Mouse (Mus musculus) embryonic facial prominence, embryonic 15.5 days (tissue): Measurements from ENCODE around the gene Scyl2. TPM values are rescaled to one million over a fixed set of nuclear protein-coding genes. Genes with fewer than 3 reads are reported as not detected.

ENCODE experiments used
- ATAC-seq: fragments of 200-750 bp; cut with Nextera tagmentation; 2 replicates; pipeline ENCODE4 v1.8.0; 2017; ENCODE audit warnings: low read depth, moderate TSS enrichment; ENCODE audit not compliant: insufficient number of reproducible peaks, low FRiP score, low TSS enrichment
- H3K27ac ChIP-seq: fragments of 300-500 bp; sonication (generic); replicated peaks from 2 replicates; pipeline ENCODE4 v1.5.1; 2015; ENCODE audit warnings: mild to moderate bottlenecking, inconsistent platforms
- H3K27me3 ChIP-seq: fragments of 300-500 bp; sonication (generic); 2 replicates; pipeline ENCODE4 v1.6.1; 2015; ENCODE audit warnings: inconsistent platforms
- H3K36me3 ChIP-seq: fragments of 300-500 bp; sonication (generic); 2 replicates; pipeline ENCODE4 v1.6.1; 2015; ENCODE audit warnings: mild to moderate bottlenecking, inconsistent platforms
- H3K4me1 ChIP-seq: fragments of 300-500 bp; sonication (generic); 2 replicates; pipeline ENCODE4 v1.6.1; 2015; ENCODE audit warnings: inconsistent platforms
- H3K4me2 ChIP-seq: fragments of 300-500 bp; sonication (generic); replicated peaks from 2 replicates; pipeline ENCODE4 v1.6.1; 2015; ENCODE audit warnings: mild to moderate bottlenecking, inconsistent platforms
- H3K4me3 ChIP-seq: fragments of 300-500 bp; sonication (generic); replicated peaks from 2 replicates; pipeline ENCODE4 v1.5.1; 2015; ENCODE audit warnings: mild to moderate bottlenecking, inconsistent platforms
- H3K9ac ChIP-seq: fragments of 300-500 bp; sonication (generic); 2 replicates; pipeline ENCODE4 v1.6.1; 2015; ENCODE audit warnings: inconsistent platforms
- H3K9me3 ChIP-seq: fragments of 300-500 bp; sonication (generic); replicated peaks from 2 replicates; pipeline ENCODE4 v1.6.1; 2016; ENCODE audit warnings: inconsistent platforms
- WGBS: fragments of 180-500 bp; shearing (Covaris S2); methylation state at CpG from one replicate; pipeline ENCODE4 v1.1.7; 2015; 5-methylcytosine and 5-hydroxymethylcytosine counted together
- polyA plus RNA-seq: library from polyadenylated mRNA; unstranded; fragments of >200 nt; fragmentation: Nextera tagmentation; extraction: Ambion mirVana; gene quantifications from 2 replicates; pipeline ENCODE4 v1.2.1, GENCODE M21; 2015

Gene Scyl2
- 6.5 and 7.5 TPM in 2 replicates for polyA plus RNA-seq

DNA sequence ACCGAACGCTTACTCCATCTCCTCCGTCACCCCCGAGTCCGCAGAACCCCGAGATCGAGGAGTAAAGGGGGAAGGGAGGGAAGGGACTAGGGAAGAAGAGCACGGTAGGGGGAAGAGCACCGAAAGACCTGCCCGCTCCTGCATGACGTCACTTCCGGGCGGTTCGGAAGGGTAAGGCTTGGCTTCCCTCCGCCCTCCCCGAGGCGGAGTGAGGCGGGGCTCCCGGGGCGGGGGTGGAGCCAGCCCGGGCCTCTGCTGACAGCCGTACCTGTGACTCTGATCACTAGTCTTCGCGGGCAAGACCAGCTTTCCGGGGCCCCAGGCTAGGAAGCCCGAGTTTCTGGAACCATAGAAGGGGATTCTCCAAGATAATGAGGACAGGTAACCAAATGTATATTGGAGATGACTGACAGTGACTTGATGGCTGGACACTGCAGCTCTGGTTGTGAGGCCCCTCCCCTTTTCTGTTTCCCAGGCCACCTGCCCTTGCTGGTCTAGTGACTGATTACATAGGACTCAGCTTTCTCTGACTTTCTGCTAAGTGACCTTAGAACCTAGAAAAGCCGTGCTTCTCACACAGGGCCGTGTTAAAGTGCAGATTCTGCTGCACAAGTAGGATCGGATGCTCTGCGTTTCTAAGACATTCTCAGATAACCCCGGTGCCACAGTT, at the start of gene Scyl2:
Scyl2 (minus strand) TSS at position 147 of the 670 bp plus-strand sequence.
- Histone ChIP-seq H3K4me3 (peak within 1 kb of the TSS; percentile 99), H3K4me2 (peak within 1 kb of the TSS; percentile 65), H3K36me3 (no peaks in the 10 kb centered on the region; the same call in 1 of the 2 replicates), H3K27ac (peak within 1 kb of the TSS; percentile 60; the same call in 1 of the 2 replicates), H3K27me3 (no peaks in the 10 kb centered on the region), H3K9ac (peak within 1 kb of the TSS; percentile 97), H3K9me3 (no peaks in the 10 kb centered on the region), H3K4me1 (peaks cover 5% of the 10 kb centered on the region; the same call in 1 of the 2 replicates)
- 4% methylated on average over 31 of the region's 31 CpGs for WGBS
- ATAC-seq: peak; percentile 98

DNA sequence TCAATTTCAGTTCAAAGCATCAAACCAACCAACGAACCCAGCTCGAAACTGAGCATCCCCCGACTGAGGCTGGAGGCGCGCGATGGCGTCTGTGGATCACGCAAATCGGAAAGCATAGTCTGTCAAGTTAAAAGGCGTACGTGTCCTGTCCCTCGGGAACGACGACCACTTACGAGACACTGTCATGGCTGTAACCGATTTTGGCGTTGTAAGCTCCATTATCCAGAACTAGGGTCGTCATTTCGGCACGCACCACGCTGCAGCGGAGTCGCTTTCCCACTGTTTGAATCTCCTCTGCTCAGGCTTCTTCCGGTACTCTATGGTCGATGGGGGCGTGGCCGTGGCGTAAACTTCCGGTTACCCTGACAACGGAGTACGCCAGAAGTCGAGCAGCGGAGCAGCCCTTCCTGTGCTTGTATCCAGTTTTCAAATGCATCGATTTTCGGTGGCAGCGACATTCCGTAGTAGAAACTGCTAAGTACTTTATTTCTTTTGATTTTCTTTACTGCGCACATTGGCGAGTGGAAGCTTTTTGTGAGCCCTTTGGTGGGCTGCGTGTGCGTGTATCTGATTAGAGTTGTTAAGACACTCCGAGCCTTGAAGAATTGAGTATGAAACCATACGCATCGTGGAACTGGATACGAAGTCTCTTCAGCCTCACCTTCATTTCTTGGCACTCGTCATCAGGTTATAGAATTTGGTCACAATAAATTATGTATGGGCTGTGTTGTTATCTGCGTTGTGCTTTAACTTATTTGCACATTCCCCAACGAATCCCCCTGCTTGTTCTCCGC, 46.1 kb upstream of the Scyl2 start, which contains the start of gene Actr6:
Actr6 (minus strand) TSS at position 295 of the 794 bp plus-strand sequence.
- Histone ChIP-seq H3K36me3 (no peaks in the 10 kb centered on the region; the same call in 1 of the 2 replicates), H3K4me3 (peak within 1 kb of the TSS; percentile 78), H3K4me1 (peaks cover 11% of the 10 kb centered on the region), H3K27me3 (no peaks in the 10 kb centered on the region), H3K9ac (peak within 1 kb of the TSS; percentile 63), H3K27ac (peak within 1 kb of the TSS; percentile 71), H3K4me2 (peak within 1 kb of the TSS; percentile 71), H3K9me3 (no peaks in the 10 kb centered on the region)
- ATAC-seq: peak; percentile 93
- under 1% methylated on average over 49 of the region's 49 CpGs for WGBS

DNA sequence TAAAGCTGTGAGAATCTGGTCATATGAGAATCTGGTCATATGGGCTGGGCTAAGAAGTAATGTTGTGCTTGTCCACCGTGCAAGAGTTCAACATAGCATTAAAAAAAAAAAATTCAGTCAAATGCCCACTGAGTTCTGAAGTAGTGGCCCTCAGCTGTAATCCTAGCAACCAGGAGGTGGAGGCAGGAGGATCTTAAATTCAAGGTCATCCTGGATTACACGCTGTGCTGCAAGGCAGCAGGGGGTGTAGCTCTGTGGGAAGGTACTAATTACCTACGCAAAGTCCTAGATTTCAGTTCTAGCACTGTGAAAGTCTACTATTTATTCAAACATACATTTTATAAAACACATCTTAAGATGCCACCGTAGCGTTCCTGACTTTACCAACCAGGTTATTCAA, 45.3 kb upstream of the Scyl2 start:
- Histone ChIP-seq H3K27ac (0 out of 2 replicates have a peak overlapping the region, but pooled peaks have one; percentile 71), H3K9me3 (no peaks in the 10 kb centered on the region), H3K4me1 (peaks cover 11% of the 10 kb centered on the region), H3K36me3 (no peaks in the 10 kb centered on the region; the same call in 1 of the 2 replicates), H3K27me3 (no peaks in the 10 kb centered on the region), H3K4me2 (peak overlapping the region; percentile 71), H3K9ac (peak overlapping the region; percentile 63), H3K4me3 (peak overlapping the region; percentile 78)
- no peak for ATAC-seq
- WGBS: 9% methylated on average over 5 of the region's 5 CpGs

DNA sequence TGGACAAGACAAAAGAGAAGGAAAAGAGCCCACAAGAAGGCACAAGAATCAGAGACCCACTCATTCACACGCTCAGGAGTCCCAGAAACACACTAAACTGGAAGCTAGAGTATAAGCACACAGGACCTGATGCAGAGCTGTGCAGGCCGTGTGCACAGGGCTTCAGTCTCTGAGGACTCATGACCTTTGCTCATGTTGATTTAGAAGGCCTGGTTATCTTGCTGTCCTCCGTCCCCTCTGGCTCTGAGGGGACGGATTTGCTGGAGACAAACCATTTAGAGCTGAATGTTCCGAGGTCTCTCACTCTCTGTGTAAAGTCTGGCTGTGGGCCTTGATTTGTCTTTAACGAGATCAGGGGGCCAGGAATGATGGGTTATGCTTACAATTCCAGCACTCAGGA, 44.3 kb upstream of the Scyl2 start:
- Histone ChIP-seq H3K27me3 (no peaks in the 10 kb centered on the region), H3K9me3 (no peaks in the 10 kb centered on the region), H3K4me2 (no peak overlapping the region), H3K4me3 (no peak overlapping the region), H3K4me1 (peaks cover 11% of the 10 kb centered on the region), H3K27ac (no peak overlapping the region), H3K36me3 (no peaks in the 10 kb centered on the region; the same call in 1 of the 2 replicates), H3K9ac (no peak overlapping the region)
- 83% methylated on average over 6 of the region's 6 CpGs for WGBS
- no peak for ATAC-seq

DNA sequence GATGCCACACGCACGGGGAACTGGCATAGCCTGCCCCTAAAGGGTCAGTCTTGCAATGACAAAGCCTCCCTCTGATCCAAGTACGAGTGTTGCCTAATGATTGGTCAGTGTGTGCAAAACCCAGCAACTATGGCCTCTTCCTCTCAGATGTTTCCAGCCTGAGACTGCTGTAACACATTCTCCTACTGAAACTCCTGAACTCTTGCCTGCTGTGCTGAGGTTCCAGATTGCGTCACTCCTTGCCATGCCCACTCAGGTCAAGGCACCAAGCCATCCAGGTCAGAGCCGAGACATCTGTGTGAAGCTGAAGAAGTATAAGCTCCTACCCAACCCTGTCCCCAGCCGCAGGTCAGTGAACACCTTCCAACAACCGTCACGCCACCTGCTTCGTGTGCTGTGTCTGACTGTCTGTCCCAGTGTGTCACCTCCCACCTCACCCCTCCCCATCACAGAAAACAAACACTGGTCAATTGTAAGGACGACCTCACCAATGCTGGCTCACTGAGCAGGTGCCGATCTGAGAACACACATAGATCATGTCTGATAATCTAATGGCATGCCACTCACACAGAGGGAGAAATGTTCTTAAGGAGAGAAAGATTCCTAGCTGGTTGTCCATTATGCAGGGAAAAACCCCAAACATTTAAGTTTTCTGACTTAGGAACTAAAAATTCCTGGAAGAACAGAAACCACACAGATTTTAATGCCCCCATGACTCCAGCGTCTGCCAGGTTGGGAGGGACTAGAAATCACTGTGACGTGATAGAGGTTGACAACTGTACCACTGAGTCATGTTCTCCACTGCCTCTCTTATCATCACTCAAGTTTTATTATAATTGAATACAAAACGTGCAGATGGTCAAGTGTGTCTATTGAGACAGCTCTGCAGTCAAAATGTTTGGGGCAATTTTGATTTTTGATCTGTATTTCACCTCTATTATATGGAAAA, 36.4 kb upstream of the Scyl2 start:
- Histone ChIP-seq H3K27me3 (no peaks in the 10 kb centered on the region), H3K9ac (no peak overlapping the region), H3K27ac (no peak overlapping the region), H3K4me1 (no peaks in the 10 kb centered on the region), H3K36me3 (peaks cover 29% of the 10 kb centered on the region), H3K4me3 (no peak overlapping the region), H3K9me3 (no peaks in the 10 kb centered on the region), H3K4me2 (no peak overlapping the region)
- no peak for ATAC-seq
- 89% methylated on average over 14 of the region's 14 CpGs for WGBS

DNA sequence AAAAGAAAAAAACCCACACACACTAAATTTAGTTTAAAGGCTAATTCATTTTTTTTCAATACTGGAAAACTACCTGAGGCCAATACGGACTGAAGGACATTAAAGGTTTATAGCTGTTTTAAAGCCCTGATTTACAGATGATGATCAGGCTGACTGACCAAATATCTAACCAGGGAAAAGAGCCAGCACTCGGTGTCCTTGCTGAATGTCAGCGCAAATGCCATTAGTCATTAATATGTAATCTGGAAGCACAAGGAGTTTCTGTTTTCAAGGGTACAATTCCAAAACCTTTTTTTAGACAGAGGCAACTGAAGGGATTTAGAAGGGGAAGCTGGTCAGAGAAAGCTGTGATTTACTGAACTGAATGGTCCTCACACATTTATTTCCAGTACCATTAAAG, 34.7 kb upstream of the Scyl2 start:
- no peaks in the 10 kb centered on the region for H3K27me3 ChIP-seq
- H3K9me3 ChIP-seq: no peaks in the 10 kb centered on the region
- H3K4me3 ChIP-seq: no peak overlapping the region
- ATAC-seq: no peak
- H3K36me3 ChIP-seq: peaks cover 34% of the 10 kb centered on the region
- 92% methylated on average over 3 of the region's 3 CpGs for WGBS
- H3K9ac ChIP-seq: no peak overlapping the region
- no peaks in the 10 kb centered on the region for H3K4me1 ChIP-seq
- H3K4me2 ChIP-seq: no peak overlapping the region
- no peak overlapping the region for H3K27ac ChIP-seq

DNA sequence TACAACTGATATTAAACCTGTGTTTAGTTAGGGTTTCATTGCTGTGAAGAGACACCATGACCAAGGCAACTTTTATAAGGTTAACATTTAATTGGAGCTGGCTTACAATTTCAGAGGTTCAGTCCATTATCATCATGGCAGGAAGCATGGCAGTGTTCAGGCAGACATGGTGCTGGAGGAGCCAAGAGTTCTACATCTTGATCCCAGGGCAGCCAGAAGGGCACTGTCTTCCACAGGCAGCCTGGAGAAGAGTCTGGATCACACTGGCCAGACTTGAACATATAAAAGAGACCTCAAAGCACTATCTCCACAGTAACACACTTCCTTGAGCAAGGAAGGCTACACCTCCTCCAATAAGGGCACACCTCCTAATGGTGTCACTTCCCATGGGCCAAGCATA, 34.2 kb upstream of the Scyl2 start:
- no peak for ATAC-seq
- Histone ChIP-seq H3K9ac (no peak overlapping the region), H3K27ac (no peak overlapping the region), H3K9me3 (no peaks in the 10 kb centered on the region), H3K27me3 (no peaks in the 10 kb centered on the region), H3K4me2 (no peak overlapping the region), H3K4me1 (no peaks in the 10 kb centered on the region), H3K4me3 (no peak overlapping the region), H3K36me3 (peaks cover 38% of the 10 kb centered on the region)

DNA sequence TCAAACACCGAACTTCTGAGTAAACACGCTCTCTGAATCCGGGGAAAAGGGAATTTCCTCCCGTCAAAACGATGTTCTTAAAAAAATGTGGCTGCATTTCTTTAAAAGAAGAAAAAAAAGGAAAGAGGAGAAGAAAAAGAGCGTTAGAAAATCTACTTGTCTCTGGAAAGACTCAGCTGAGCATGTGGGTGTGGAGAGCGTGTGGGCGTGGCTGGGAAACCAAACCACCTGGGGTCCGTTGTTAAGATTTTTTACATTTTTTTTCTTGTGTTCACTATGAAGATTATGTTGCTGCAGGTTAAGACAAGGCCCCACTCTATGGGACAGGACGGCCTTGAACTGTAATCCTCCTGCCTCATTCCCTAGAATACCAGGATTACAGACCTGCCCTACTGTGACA, 28.8 kb upstream of the Scyl2 start:
- Histone ChIP-seq H3K4me1 (no peaks in the 10 kb centered on the region), H3K9me3 (no peaks in the 10 kb centered on the region), H3K36me3 (peaks cover 46% of the 10 kb centered on the region), H3K9ac (no peak overlapping the region), H3K27me3 (no peaks in the 10 kb centered on the region), H3K4me2 (no peak overlapping the region), H3K4me3 (no peak overlapping the region), H3K27ac (no peak overlapping the region)
- 0 out of 2 replicates have a peak, but pooled peaks have one; percentile 19 for ATAC-seq
- WGBS: 71% methylated on average over 10 of the region's 10 CpGs

DNA sequence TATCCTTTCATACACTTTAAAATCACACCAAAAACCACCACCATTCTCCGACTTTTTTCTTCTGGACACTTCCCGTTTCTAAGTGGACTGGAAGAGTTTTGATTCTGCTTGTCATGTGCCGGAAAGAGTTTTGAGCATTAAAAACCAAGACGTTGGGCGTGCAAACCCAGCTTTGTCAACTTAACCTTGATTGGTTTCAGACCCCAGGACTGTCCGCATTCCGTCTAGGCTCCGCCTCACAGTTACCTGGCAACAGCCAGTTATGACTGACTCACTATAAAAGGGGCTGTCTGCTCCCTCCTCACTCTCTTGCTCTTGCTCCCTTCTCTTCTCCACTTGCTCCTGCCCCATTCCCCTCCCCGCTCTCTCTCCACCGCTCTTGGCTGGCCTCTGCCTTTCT, 22.6 kb upstream of the Scyl2 start:
- H3K27ac ChIP-seq: no peak overlapping the region
- whole genome bisulfite sequencing: 22% methylated on average over 10 of the region's 10 CpGs
- H3K4me1 ChIP-seq: 0 out of 2 replicates have a peak, but pooled peaks cover 5% of the 10 kb centered on the region
- H3K36me3 ChIP-seq: peaks cover 21% of the 10 kb centered on the region
- H3K4me3 ChIP-seq: 0 out of 2 replicates have a peak overlapping the region, but pooled peaks have one; percentile 12
- H3K9me3 ChIP-seq: no peaks in the 10 kb centered on the region
- no peaks in the 10 kb centered on the region for H3K27me3 ChIP-seq
- no peak for ATAC-seq
- no peak overlapping the region for H3K9ac ChIP-seq
- peak overlapping the region; percentile 30 for H3K4me2 ChIP-seq

DNA sequence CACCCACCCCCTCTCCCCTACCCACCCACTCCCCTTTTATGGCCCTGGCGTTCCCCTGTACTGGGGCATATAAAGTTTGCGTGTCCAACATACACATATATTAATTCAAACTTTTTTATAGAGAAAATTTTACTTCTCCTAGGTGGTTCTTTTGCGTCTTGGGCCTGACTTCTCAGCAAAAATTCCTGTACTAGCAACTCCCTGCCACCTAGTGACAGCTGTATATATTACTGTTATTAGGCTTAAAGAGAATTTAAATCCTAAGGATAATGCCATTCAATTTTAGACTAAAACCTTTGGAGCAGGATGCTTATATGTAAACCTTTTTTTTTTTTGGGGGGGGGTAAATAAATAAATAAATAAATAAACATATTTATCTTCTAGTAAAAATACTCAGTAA, 21.3 kb upstream of the Scyl2 start:
- Histone ChIP-seq H3K4me3 (no peak overlapping the region), H3K9ac (no peak overlapping the region), H3K9me3 (no peaks in the 10 kb centered on the region), H3K4me1 (0 out of 2 replicates have a peak, but pooled peaks cover 5% of the 10 kb centered on the region), H3K4me2 (no peak overlapping the region), H3K36me3 (peaks cover 7% of the 10 kb centered on the region), H3K27ac (no peak overlapping the region), H3K27me3 (no peaks in the 10 kb centered on the region)
- WGBS: 74% methylated on average over 3 of the region's 3 CpGs
- no peak for ATAC-seq
